Comparison of ENCODE assay signal across 13 mouse cellular contexts in the genomic region with DNA sequence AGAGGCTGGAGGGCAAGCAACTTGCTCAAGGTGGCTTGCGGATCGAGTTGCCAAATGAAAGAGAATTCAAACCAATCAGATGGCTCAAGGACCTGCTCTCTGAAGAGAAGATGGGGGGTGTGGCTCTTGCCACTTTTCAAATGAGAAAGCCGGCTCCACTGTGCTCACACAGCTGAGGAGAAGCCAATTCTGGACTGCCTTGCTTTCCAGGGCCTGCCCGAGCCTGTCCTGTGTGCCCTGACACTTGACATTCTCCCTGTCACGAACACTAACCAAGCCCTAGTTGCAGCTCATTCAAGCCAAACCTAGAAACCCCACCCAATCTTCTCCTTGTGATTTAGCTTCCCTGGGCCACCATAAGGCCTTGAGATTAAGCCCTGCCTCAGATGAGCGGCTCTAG. TPM values are rescaled to one million over a fixed set of nuclear protein-coding genes. Genes with fewer than 3 reads are reported as not detected.
DNase-seq lines count a peak whose midpoint lies in the region; ATAC-seq and TF ChIP-seq lines count a peak whose summit lies in the region.
"Had no signal": no experiment of that assay in that cellular context is flagged by ENCODE, and none has a peak within 500 bp of the region (broad histone marks: within the 10 kb centered on the region; RNA-seq: fewer than 3 reads in every experiment).

No protein-coding gene starts in this region.

- 59% methylated on average over 6 of the region's 6 CpGs for WGBS in lung, embryonic 16.5 days
- WGBS in liver, postnatal 0 days (ENCODE audit: insufficient replicate concordance), result 57% methylated on average over 6 of the region's 6 CpGs
- WGBS in kidney, adult 2 months, result 77% methylated on average over 6 of the region's 6 CpGs
- WGBS in forebrain, embryonic 11.5 days, result 64% methylated on average over 6 of the region's 6 CpGs

- H3K27me3 ChIP-seq in lung, embryonic 16.5 days (ENCODE audit: control insufficient read depth, insufficient read depth, low read depth, low read length), result no peaks in the 10 kb centered on the region
- no peaks in the 10 kb centered on the region for H3K27me3 ChIP-seq in liver, postnatal 0 days (ENCODE audit: insufficient read depth, low read length)
- H3K27me3 ChIP-seq in kidney, adult 2 months (replicated peaks; ENCODE audit: control insufficient read depth, insufficient read depth, low read length), result no peaks in the 10 kb centered on the region
- no peaks in the 10 kb centered on the region for H3K27me3 ChIP-seq in forebrain, embryonic 11.5 days (ENCODE audit: control insufficient read depth, insufficient read depth, low read length)

- ATAC-seq in lung, embryonic 16.5 days (ENCODE audit: low read depth), result peak; percentile 42; the same call in 1 of the 2 replicates
- no peak; the same call in 1 of the 2 replicates for ATAC-seq in liver, postnatal 0 days
- no peak for ATAC-seq in forebrain, embryonic 11.5 days (replicated peaks; ENCODE audit: low FRiP score)

- no peak overlapping the region for H3K9ac ChIP-seq in lung, embryonic 16.5 days (ENCODE audit: low read length)
- no peak overlapping the region for H3K9ac ChIP-seq in liver, postnatal 0 days (replicated peaks)
- no peak overlapping the region for H3K9ac ChIP-seq in forebrain, embryonic 11.5 days (ENCODE audit: low read length)

- no peaks in the 10 kb centered on the region for H3K36me3 ChIP-seq in lung, embryonic 16.5 days (ENCODE audit: control insufficient read depth, insufficient read depth, low read length)
- no peaks in the 10 kb centered on the region for H3K36me3 ChIP-seq in liver, postnatal 0 days (replicated peaks; ENCODE audit: insufficient read depth, low read length)
- H3K36me3 ChIP-seq in kidney, adult 2 months (ENCODE audit: control insufficient read depth, insufficient read depth, low read length), result no peaks in the 10 kb centered on the region
- H3K36me3 ChIP-seq in forebrain, embryonic 11.5 days (ENCODE audit: control insufficient read depth, insufficient read depth, low read length), result no peaks in the 10 kb centered on the region

- DNase-seq in lung, postnatal 10 days, result no peak
- peak; percentile 42 for DNase-seq in ZHBTc4 (ENCODE audit: low read depth, low spot score)
- DNase-seq in liver, postnatal 0 days, result no peak
- peak; percentile 41 to 52 for DNase-seq in thymus, postnatal 36 days
- DNase-seq in kidney, adult 2 months, result no peak
- DNase-seq in forebrain, embryonic 11.5 days (ENCODE audit: low spot score), result no peak
- DNase-seq: cerebellum, adult 9-10 months; embryo, embryonic 11 days; heart, adult 18-20 months; layer of hippocampus, adult 9-11 months had no signal

- TF ChIP-seq EP300 in liver, postnatal 0 days (IDR thresholded peaks at IDR 0.05; ENCODE audit: low read depth), result no peak

- 0 out of 2 replicates have a peak overlapping the region, but pooled peaks have one; percentile 27 for H3K27ac ChIP-seq in lung, embryonic 16.5 days (ENCODE audit: low read length)
- peak overlapping the region; percentile 86 for H3K27ac ChIP-seq in liver, postnatal 0 days (ENCODE audit: low read depth)
- H3K27ac ChIP-seq in kidney, adult 2 months (ENCODE audit: insufficient read depth, low read depth, low read length), result no peak overlapping the region
- no peak overlapping the region for H3K27ac ChIP-seq in forebrain, embryonic 11.5 days (ENCODE audit: low read depth, low read length)
- H3K27ac ChIP-seq: kidney, postnatal 0 days had no signal

- H3K9me3 ChIP-seq in lung, embryonic 16.5 days (ENCODE audit: control insufficient read depth, low read length), result no peaks in the 10 kb centered on the region
- no peaks in the 10 kb centered on the region for H3K9me3 ChIP-seq in liver, postnatal 0 days (ENCODE audit: low read length)
- no peaks in the 10 kb centered on the region for H3K9me3 ChIP-seq in forebrain, embryonic 11.5 days (ENCODE audit: control insufficient read depth, low read length)

- no peak overlapping the region for H3K4me3 ChIP-seq in lung, embryonic 16.5 days (ENCODE audit: low read length)
- H3K4me3 ChIP-seq in liver, postnatal 0 days (ENCODE audit: low read depth, low read length), result no peak overlapping the region
- H3K4me3 ChIP-seq in kidney, adult 2 months (ENCODE audit: insufficient read depth, low read depth, low read length), result no peak overlapping the region
- H3K4me3 ChIP-seq in forebrain, embryonic 11.5 days (ENCODE audit: low read depth, low read length), result no peak overlapping the region
- H3K4me3 ChIP-seq: erythroblast, embryonic 14.5 days had no signal

- H3K4me1 ChIP-seq in lung, embryonic 16.5 days (replicated peaks; ENCODE audit: control insufficient read depth, insufficient read depth, low read length), result peaks cover 3% of the 10 kb centered on the region; the same call in 1 of the 2 replicates
- H3K4me1 ChIP-seq in liver, postnatal 0 days (ENCODE audit: insufficient read depth), result peaks cover 8% of the 10 kb centered on the region; the same call in 1 of the 2 replicates
- no peaks in the 10 kb centered on the region for H3K4me1 ChIP-seq in kidney, adult 2 months (ENCODE audit: control insufficient read depth, insufficient read depth, low read length)
- no peaks in the 10 kb centered on the region; the same call in 1 of the 2 replicates for H3K4me1 ChIP-seq in forebrain, embryonic 11.5 days (replicated peaks; ENCODE audit: control insufficient read depth, insufficient read depth, low read length)

- H3K4me2 ChIP-seq in lung, embryonic 16.5 days (ENCODE audit: low read depth, low read length), result no peak overlapping the region
- H3K4me2 ChIP-seq in liver, postnatal 0 days (ENCODE audit: low read depth, low read length), result peak overlapping the region; percentile 49
- H3K4me2 ChIP-seq in forebrain, embryonic 11.5 days (ENCODE audit: low read depth, low read length, severe bottlenecking), result no peak overlapping the region

- TF ChIP-seq POLR2A in kidney, adult 2 months (IDR thresholded peaks at IDR 0.05; ENCODE audit: low read depth, low read length), result no peak

- no peak for TF ChIP-seq CTCF in liver, postnatal 0 days (IDR thresholded peaks at IDR 0.05; ENCODE audit: low read depth)
- TF ChIP-seq CTCF in kidney, adult 2 months (conservative IDR thresholded peaks at IDR 0.05; ENCODE audit: insufficient read depth, insufficient read length, low read depth, low read length), result no peak

RNA-seq across cellular contexts. Expression of a gene that starts 8.2 kb away (rescaled TPM):
- 4.1 and 6.7 TPM in 2 replicates for polyA plus RNA-seq in lung, embryonic 16.5 days (2015; fragmentation: Nextera tagmentation; extraction: Ambion mirVana)
- 8.4 and 9.3 TPM in 2 replicates for polyA plus RNA-seq in liver, postnatal 0 days (2015; fragmentation: Nextera tagmentation; extraction: Ambion mirVana)
- 1.5 and 6.8 TPM in 2 replicates for polyA plus RNA-seq in kidney, adult 2 months (2012; rRNA removed)
- 0.67 and 0.80 TPM in 2 replicates for polyA plus RNA-seq in forebrain, embryonic 11.5 days (2014; fragmentation: Nextera tagmentation; extraction: Ambion mirVana)

RNA-seq across cellular contexts. Expression of a gene that starts 29.5 kb away (rescaled TPM):
- polyA plus RNA-seq in lung, embryonic 16.5 days (2015; fragmentation: Nextera tagmentation; extraction: Ambion mirVana), result 1.1 and 1.5 TPM in 2 replicates
- polyA plus RNA-seq in liver, postnatal 0 days (2015; fragmentation: Nextera tagmentation; extraction: Ambion mirVana), result 0.05 TPM in 1 of 2 replicates, not detected in the other
- polyA plus RNA-seq in kidney, adult 2 months (2012; rRNA removed), result 25.8 and 32.5 TPM in 2 replicates
- polyA plus RNA-seq in forebrain, embryonic 11.5 days (2014; fragmentation: Nextera tagmentation; extraction: Ambion mirVana), result 1.5 and 2.2 TPM in 2 replicates
- polyA plus RNA-seq: erythroblast, embryonic 14.5 days had no signal

Comparison
In these comparisons a context has a peak if more than half of its experiments do, and no peak if none do; other contexts are left out.
1. H3K27ac ChIP-seq: peak in lung, embryonic 16.5 days (single experiment) and liver, postnatal 0 days (single experiment); none in kidney, adult 2 months (single experiment) and forebrain, embryonic 11.5 days (single experiment).
2. DNase-seq: peak in ZHBTc4 (single experiment) and thymus, postnatal 36 days (2 of 2); none in lung, postnatal 10 days (single experiment), liver, postnatal 0 days (single experiment), kidney, adult 2 months (single experiment) and forebrain, embryonic 11.5 days (single experiment).